Mouse (Mus musculus): ENCODE results near the gene Gm5127. TPM values are rescaled to one million over a fixed set of nuclear protein-coding genes. Genes with fewer than 3 reads are reported as not detected.

Gm5127 gene
- total RNA-seq (2021), result under 1 TPM in 1 of 2 experiments, not detected in 1; 0.20 TPM
- long read RNA-seq, experiment 1, result 0 reads
- long read RNA-seq, experiment 2, partial matches to known transcripts, result 0 of 1 reads
- long read RNA-seq, experiment 2, other reads (novel, unspliced or antisense), result 1 of 1 reads

DNA sequence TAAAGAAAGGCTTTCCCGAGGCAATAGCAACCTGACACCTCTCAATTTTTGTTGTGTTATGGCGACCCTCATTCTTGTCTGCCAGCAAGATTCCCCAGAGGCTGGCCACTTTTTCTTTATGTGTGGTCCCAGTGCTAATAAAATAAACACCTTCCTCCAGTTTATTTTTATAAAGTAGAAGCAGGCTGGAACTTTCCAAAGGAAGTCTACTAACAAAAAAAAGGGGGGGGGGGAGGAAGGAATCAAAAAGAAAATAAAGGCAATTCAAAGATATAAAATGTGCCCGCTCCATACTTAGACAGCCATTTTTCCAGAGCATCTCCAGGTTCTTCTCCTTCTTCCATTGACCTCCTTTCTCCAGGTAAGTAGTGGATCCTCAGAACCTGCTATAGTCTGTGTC, at the start of gene Gm5127:
TSS of gene Gm5127 (plus strand) at position 301 of the 400 bp plus-strand sequence.
- Histone ChIP-seq H3K4me3 (no peak within 1 kb of the TSS), H3K27ac (no peak within 1 kb of the TSS)
- DNase-seq (ENCODE audit: low spot score in 2 of 2), result no peak
- no peak for TF ChIP-seq CTCF (conservative IDR thresholded peaks at IDR 0.05)

DNA sequence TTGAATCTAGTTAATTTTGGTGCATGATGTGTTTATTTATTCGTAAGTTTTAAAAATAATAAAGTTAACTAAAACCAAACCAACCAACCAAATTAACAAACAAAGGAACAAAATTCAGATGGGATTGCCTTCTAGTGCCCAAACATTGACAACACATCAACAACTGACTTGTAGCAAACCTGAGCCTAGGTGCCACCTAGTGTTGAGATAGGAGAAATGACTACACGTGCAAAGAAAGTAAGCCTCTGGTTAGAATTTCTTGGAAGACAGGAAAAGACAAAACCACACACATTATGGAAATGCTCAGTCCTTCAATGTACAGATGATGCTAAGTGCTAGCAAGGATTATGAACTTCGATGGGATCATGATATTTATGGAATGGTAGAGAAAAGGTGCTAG, 46.6 kb upstream of the Gm5127 start:
- Histone ChIP-seq H3K4me3 (no peak overlapping the region), H3K27ac (no peak overlapping the region)
- DNase-seq (ENCODE audit: low spot score in 2 of 2), result no peak
- 0 out of 2 replicates have a peak, but pooled peaks have one; percentile 29 for TF ChIP-seq CTCF (conservative IDR thresholded peaks at IDR 0.05)

DNA sequence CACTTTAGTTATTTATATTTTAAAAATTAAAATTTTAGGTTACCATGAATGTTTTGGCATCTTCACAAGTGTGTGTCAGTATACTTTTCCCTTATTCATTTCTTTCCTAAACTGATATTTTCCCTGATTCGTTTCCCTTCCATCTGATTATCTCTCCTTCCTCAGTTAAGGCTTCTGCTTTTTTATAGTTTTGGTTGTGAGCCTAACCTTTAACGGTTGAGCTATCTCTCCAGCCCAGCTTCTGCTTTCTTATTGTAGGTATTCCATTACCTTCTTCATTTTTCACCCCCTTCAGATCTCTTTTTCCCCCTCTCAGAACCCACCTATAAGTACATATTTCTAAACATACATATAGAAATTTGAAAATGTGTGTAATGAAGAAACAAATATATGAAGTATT, 27.5 kb upstream of the Gm5127 start:
- no peak for TF ChIP-seq CTCF (conservative IDR thresholded peaks at IDR 0.05)
- no peak for DNase-seq (ENCODE audit: low spot score in 2 of 2)
- H3K4me3 ChIP-seq, result no peak overlapping the region
- H3K27ac ChIP-seq, result no peak overlapping the region

DNA sequence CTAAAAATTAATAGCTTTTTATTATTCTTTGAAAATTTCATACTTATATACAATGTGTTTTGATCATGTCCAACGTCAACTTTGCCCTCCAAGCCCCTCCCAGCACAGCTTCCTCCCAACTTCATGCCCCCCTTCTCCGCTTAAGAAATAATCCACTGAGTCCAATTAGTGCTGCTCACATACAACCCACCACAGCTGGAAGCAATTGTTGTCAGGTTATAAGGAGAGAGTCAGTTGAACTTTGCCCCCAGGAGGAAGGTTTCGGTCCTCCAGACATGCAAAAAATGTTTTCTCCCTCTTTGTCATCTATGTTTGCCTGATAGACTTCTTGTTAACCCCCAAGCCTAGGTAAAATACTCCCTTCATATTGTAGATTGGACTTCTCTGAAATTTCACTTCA, 4.0 kb upstream of the Gm5127 start:
- no peak overlapping the region for H3K27ac ChIP-seq
- no peak overlapping the region for H3K4me3 ChIP-seq
- no peak for DNase-seq (ENCODE audit: low spot score in 2 of 2)
- no peak for TF ChIP-seq CTCF (conservative IDR thresholded peaks at IDR 0.05)

DNA sequence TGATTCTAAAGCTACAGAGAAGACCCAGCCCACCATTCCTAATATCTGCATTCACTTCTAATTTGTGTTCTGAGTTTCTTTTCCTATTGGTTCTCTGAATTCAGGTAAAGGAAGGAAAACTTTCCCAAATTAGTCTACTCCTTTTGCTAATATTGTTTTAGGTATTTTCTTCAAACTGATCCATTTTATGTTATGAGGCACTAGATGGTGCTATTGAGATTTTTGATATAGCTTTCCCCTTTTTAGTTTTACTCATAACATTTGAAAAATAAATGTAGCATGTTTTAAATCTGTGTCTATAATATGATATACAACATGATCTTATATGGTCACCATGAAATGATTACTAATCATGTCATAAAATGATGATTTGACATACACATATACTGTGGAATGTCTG, 2.6 kb upstream of the Gm5127 start:
- DNase-seq (ENCODE audit: low spot score in 2 of 2), result no peak
- TF ChIP-seq CTCF (conservative IDR thresholded peaks at IDR 0.05), result peak; percentile 65
- Histone ChIP-seq H3K27ac (no peak overlapping the region), H3K4me3 (no peak overlapping the region)

DNA sequence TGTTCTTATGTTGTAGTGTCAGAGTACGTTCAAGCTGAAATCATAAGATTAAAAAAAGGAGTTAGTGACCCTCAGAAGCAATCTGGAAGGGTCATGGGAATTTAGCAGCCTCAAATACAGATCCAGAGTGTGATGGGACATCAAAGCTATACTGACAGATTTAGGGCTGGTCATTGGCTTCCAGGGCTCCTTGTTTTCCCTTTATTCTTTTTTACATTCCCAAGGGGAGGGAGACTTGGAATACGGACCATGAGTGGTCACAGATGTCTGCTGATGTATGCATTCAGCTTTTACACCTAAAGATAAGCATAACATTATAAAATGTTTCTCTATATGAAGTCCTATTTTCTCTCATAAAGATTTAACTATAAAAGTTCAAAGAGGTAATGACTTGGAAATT, 789 bp upstream of the Gm5127 start:
- DNase-seq (ENCODE audit: low spot score in 2 of 2), result no peak
- no peak for TF ChIP-seq CTCF (conservative IDR thresholded peaks at IDR 0.05)
- H3K4me3 ChIP-seq, result no peak overlapping the region
- H3K27ac ChIP-seq, result no peak overlapping the region

DNA sequence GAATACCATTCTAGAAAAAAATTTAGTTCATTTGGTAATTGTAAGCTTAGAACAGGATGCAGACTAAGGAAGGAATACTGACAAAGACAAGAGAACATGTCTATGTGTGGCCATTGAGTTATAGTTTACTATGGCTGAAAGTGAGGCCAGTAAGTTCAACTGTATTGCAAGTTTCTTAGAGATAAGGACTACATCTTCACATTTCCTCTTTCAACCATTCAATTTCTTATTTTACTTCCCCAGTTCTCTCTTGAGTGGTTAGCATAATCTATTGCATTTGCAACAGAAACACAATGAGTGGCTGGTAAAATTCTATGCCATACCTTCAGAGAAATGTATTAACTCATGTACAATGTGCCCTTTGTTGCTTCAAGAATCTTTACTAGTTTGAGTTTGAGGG, 10.9 kb downstream of the Gm5127 start:
- Histone ChIP-seq H3K4me3 (no peak overlapping the region), H3K27ac (no peak overlapping the region)
- DNase-seq (ENCODE audit: low spot score in 2 of 2), result no peak
- no peak for TF ChIP-seq CTCF (conservative IDR thresholded peaks at IDR 0.05)

DNA sequence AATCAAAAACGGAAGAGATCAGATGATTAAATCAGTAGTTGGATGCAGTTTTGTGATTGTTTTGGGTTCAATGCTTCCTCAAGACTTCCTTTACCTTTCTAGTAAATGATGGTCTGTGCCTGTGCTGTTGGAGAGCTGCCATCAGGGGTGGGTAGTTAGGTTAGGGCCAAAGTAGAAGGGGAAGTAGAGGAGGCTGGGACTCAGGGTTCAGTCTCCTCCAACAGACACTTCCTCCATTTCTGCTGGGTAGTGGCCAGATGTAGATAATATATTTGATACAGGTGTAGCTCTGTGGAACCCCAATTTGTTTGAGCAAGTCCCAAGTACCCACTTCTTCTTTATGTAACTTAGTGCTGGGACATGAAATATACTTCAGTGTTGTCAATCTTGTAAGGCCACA, 12.9 kb downstream of the Gm5127 start:
- no peak overlapping the region for H3K4me3 ChIP-seq
- no peak for DNase-seq (ENCODE audit: low spot score in 2 of 2)
- no peak for TF ChIP-seq CTCF (conservative IDR thresholded peaks at IDR 0.05)
- H3K27ac ChIP-seq, result no peak overlapping the region

DNA sequence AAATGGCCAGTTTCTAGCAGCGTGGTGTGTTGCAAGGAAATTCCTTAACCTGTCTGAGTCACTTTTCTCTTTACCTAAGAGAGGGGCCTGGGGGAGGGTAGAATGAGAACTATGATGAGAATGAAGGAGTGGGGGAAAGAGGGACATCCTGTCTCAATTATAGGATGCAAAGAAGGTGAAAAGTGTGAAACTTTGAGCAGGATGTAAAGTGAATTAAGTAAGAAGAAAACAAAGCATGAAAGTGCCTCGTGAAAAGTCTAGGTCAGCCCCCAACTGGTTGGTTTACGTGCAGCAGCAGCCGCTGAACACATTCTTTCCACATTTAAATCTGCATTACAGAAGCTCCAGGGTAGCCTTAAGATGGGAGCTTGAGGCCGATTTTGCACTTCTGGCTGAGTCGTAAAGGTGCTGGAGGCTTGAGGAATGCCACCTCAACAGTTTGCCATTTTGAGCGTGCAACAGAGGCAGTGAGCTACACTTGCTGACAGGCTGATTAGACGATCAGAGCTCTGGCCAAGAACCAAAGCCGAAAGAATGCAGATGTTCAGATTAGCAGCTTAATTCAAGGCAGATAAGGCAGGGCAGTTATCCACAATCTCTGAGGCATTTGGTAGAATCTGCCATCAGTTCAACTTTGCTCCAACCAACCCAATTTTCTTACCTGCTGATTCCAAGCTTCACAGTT, 19.7 kb downstream of the Gm5127 start:
- no peak for DNase-seq (ENCODE audit: low spot score in 2 of 2)
- no peak for TF ChIP-seq CTCF (conservative IDR thresholded peaks at IDR 0.05)
- Histone ChIP-seq H3K27ac (no peak overlapping the region), H3K4me3 (no peak overlapping the region)

DNA sequence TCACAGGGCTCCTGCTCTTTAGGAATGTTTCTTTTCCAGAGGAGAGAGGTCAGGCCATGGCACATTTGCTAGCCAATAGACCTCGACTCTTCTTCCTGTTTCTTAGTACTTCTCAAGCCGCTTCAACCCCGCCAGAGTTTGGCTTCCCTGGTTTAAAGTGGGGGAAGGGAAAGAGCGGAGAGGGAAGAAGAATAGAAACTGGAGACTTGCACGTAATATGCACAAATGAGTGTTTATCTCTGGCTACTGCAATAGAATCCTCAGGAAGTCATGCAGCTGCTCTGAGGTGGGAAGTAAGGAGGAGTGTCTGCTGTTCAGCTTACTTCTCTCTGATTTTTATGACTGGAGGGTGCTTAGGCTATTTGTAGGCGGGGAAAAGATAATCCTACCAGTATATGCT, 20.4 kb downstream of the Gm5127 start, which contains the start of gene Cysltr1:
TSS of gene Cysltr1 (minus strand) at position 294 of the 400 bp plus-strand sequence.
- Histone ChIP-seq H3K4me3 (no peak within 1 kb of the TSS), H3K27ac (no peak within 1 kb of the TSS)
- no peak for TF ChIP-seq CTCF (conservative IDR thresholded peaks at IDR 0.05)
- no peak for DNase-seq (ENCODE audit: low spot score in 2 of 2)

DNA sequence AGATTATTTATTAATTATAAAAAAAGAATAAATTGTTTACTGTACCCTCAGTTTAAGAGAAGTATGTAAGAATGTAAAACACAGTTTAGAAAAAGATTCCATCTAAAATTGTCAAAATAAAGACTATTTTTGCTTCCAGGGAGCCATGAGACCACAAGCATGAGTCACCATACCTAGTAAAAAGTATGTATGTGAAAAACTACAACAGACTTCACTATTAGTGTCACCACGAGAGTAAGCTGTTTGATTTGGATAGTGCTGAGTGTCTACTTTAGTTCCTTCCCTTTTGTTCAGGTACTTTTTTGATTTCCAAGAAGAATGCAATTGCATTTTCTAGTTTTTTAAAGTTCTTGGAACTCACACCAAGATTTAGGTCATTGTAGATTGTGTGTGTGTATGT, 39.5 kb downstream of the Gm5127 start:
- DNase-seq (ENCODE audit: low spot score in 2 of 2), result no peak
- Histone ChIP-seq H3K27ac (no peak overlapping the region), H3K4me3 (no peak overlapping the region)
- no peak for TF ChIP-seq CTCF (conservative IDR thresholded peaks at IDR 0.05)

DNA sequence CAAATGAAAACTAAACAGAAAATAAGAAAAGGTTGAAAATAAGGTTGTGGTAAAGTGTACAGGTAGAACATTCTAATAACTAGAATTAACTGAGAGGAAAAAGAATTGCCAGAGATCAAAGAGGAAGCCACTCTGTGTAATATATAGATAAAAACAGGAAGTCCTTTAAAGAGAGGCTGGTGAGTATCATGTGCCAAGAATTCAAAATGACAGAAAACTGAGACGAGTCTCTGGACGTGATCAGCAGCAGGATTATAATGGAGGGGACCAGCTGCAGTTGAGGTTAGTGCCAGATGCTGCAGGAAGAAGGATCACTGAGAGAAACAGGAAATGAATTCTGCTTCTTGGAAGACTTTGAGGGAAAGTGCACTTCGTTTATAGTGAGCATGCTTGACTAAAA, 40.7 kb downstream of the Gm5127 start:
- TF ChIP-seq CTCF (conservative IDR thresholded peaks at IDR 0.05), result no peak
- Histone ChIP-seq H3K4me3 (no peak overlapping the region), H3K27ac (no peak overlapping the region)
- DNase-seq (ENCODE audit: low spot score in 2 of 2), result no peak

DNA sequence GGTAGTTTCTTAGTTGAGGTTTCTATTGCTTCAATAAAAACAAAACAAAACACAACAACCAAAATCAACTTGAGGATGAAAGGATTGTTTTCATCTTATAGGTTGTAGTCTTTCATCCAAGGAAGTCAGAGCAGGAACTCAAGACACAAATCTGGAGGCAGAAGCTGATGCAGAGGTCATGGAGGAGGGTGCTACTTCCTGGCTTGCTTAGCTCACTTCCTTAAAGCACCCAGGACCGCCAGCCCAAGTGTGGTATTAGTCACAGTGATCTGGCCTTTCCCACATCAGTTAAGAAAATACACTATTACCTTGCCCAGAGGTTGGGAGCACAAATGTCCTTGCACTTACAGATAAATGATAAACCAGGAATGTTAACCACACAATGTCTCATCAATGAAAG, 45.5 kb downstream of the Gm5127 start:
- TF ChIP-seq CTCF (conservative IDR thresholded peaks at IDR 0.05), result no peak
- no peak overlapping the region for H3K4me3 ChIP-seq

DNA sequence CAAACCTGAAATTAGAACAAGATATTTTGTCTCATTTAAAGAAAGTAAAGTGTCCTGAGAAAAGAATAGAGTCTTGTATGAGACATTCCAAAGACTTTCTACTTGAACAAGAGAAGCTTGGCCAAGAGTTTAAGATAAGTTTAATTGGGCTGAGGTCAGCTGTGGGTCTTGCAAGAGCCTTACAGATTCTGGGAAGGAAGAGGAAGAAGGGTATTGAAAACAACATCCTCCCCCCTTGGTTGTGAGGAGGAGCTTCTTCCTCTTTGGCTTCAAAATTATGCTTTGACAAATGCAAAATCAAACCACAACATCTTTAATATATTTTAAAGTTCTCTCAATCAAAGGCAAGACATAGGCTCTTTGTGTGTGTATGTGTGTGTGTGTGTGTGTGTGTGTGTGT, 50.6 kb downstream of the Gm5127 start:
- no peak for DNase-seq (ENCODE audit: low spot score in 2 of 2)
- no peak overlapping the region for H3K27ac ChIP-seq
- TF ChIP-seq CTCF (conservative IDR thresholded peaks at IDR 0.05), result no peak
- H3K4me3 ChIP-seq, result no peak overlapping the region

More for the DNA sequence above, 45.5 kb downstream of the Gm5127 start:
- no peak overlapping the region for H3K27ac ChIP-seq
- no peak for DNase-seq (ENCODE audit: low spot score in 2 of 2)
